Mouse (Mus musculus) stomach, embryonic 15.5 days (tissue): Measurements from ENCODE around the gene Scn1b. TPM values are rescaled to one million over a fixed set of nuclear protein-coding genes. Genes with fewer than 3 reads are reported as not detected.

Source experiments
- ATAC-seq: fragments of 200-750 bp; cut with Nextera tagmentation; 2 replicates; pipeline ENCODE4 v1.8.0; 2017; ENCODE audit warnings: low read depth, moderate number of reproducible peaks, moderate TSS enrichment; ENCODE audit not compliant: insufficient read depth, low FRiP score
- H3K27ac ChIP-seq: fragments of 300-500 bp; sonication (generic); 2 replicates; pipeline ENCODE4 v1.5.1; 2015; ENCODE audit warnings: mild to moderate bottlenecking, inconsistent platforms
- H3K27me3 ChIP-seq: fragments of 300-500 bp; sonication (generic); replicated peaks from 2 replicates; pipeline ENCODE4 v1.6.1; 2015; ENCODE audit warnings: inconsistent platforms
- H3K36me3 ChIP-seq: fragments of 300-500 bp; sonication (generic); 2 replicates; pipeline ENCODE4 v1.6.1; 2015; ENCODE audit warnings: inconsistent platforms
- H3K4me1 ChIP-seq: fragments of 300-500 bp; sonication (generic); 2 replicates; pipeline ENCODE4 v1.6.1; 2015; ENCODE audit warnings: inconsistent platforms
- H3K4me2 ChIP-seq: fragments of 300-500 bp; sonication (generic); 2 replicates; pipeline ENCODE4 v1.6.1; 2015; ENCODE audit warnings: mild to moderate bottlenecking, inconsistent platforms
- H3K4me3 ChIP-seq: fragments of 300-500 bp; sonication (generic); replicated peaks from 2 replicates; pipeline ENCODE4 v1.5.1; 2015; ENCODE audit warnings: inconsistent platforms
- H3K9ac ChIP-seq: fragments of 300-500 bp; sonication (generic); 2 replicates; pipeline ENCODE4 v1.6.1; 2015; ENCODE audit warnings: inconsistent platforms
- H3K9me3 ChIP-seq: fragments of 300-500 bp; sonication (generic); 2 replicates; pipeline ENCODE4 v1.6.1; 2016; ENCODE audit warnings: inconsistent platforms
- WGBS: fragments of 180-500 bp; shearing (Covaris S2); methylation state at CpG from one replicate; pipeline ENCODE4 v1.1.7; 2015; 5-methylcytosine and 5-hydroxymethylcytosine counted together
- polyA plus RNA-seq: library from polyadenylated mRNA; unstranded; fragments of >200 nt; fragmentation: Nextera tagmentation; extraction: Ambion mirVana; gene quantifications from 2 replicates; pipeline ENCODE4 v1.2.1, GENCODE M21; 2015

Scn1b gene
- polyA plus RNA-seq, 1 experiment from 2014 or later: 2.9 TPM

- Histone ChIP-seq H3K4me2 (peak overlapping the region; percentile 29), H3K9me3 (no peaks in the 10 kb centered on the region), H3K36me3 (no peaks in the 10 kb centered on the region), H3K27ac (no peak overlapping the region), H3K9ac (no peak overlapping the region), H3K4me1 (peaks cover 8% of the 10 kb centered on the region; the same call in 1 of the 2 replicates), H3K4me3 (no peak overlapping the region), H3K27me3 (no peaks in the 10 kb centered on the region)
- WGBS: 32% methylated on average over 19 of the region's 19 CpGs
- no peak for ATAC-seq
Observed at GRCm38 (mm10) chr7:31156034-31156928, 29.5 kb upstream of the Scn1b start.

- 55% methylated on average over 5 of the region's 5 CpGs for WGBS
Observed at GRCm38 (mm10) chr7:31155296-31156033, 28.7 kb upstream of the Scn1b start, which contains the start of gene Gramd1a. Gene Gramd1a (minus strand): TSS chr7:31155896.

GRCm38 (mm10) chr7:31153536-31154320 lies 26.9 kb upstream of the Scn1b start:
- WGBS: 85% methylated on average over 6 of the region's 6 CpGs

More at GRCm38 (mm10) chr7:31155296-31156033, 28.7 kb upstream of the Scn1b start, which contains the start of gene Gramd1a:
- no peak for ATAC-seq
- H3K4me3 ChIP-seq: no peak within 1 kb of the TSS
- no peaks in the 10 kb centered on the region for H3K9me3 ChIP-seq
- peak within 1 kb of the TSS; percentile 59; the same call in 1 of the 2 replicates for H3K27ac ChIP-seq
- no peaks in the 10 kb centered on the region for H3K36me3 ChIP-seq
- peaks cover 11% of the 10 kb centered on the region; the same call in 1 of the 2 replicates for H3K4me1 ChIP-seq
- H3K9ac ChIP-seq: no peak within 1 kb of the TSS
- H3K4me2 ChIP-seq: peak within 1 kb of the TSS; percentile 29
- H3K27me3 ChIP-seq: no peaks in the 10 kb centered on the region

GRCm38 (mm10) chr7:31151301-31152241 lies 24.8 kb upstream of the Scn1b start:
- WGBS: 12% methylated on average over 23 of the region's 23 CpGs
- Histone ChIP-seq H3K4me3 (peak overlapping the region; percentile 81), H3K36me3 (no peaks in the 10 kb centered on the region)

More at GRCm38 (mm10) chr7:31153536-31154320, 26.9 kb upstream of the Scn1b start:
- ATAC-seq: no peak
- no peaks in the 10 kb centered on the region for H3K9me3 ChIP-seq
- H3K4me2 ChIP-seq: no peak overlapping the region
- no peak overlapping the region for H3K9ac ChIP-seq
- no peaks in the 10 kb centered on the region for H3K36me3 ChIP-seq
- H3K4me1 ChIP-seq: peaks cover 23% of the 10 kb centered on the region
- H3K4me3 ChIP-seq: no peak overlapping the region
- H3K27me3 ChIP-seq: no peaks in the 10 kb centered on the region
- H3K27ac ChIP-seq: no peak overlapping the region

GRCm38 (mm10) chr7:31150566-31151300 lies 23.9 kb upstream of the Scn1b start:
- under 1% methylated on average over 63 of the region's 63 CpGs for WGBS
- H3K4me3 ChIP-seq: peak overlapping the region; percentile 81
- no peaks in the 10 kb centered on the region for H3K27me3 ChIP-seq
- peak overlapping the region; percentile 71 for H3K4me2 ChIP-seq
- H3K9ac ChIP-seq: peak overlapping the region; percentile 90
- peak; percentile 89 for ATAC-seq
- peaks cover 48% of the 10 kb centered on the region for H3K4me1 ChIP-seq
- no peaks in the 10 kb centered on the region for H3K36me3 ChIP-seq
- H3K9me3 ChIP-seq: no peaks in the 10 kb centered on the region
- peak overlapping the region; percentile 92 for H3K27ac ChIP-seq

More at GRCm38 (mm10) chr7:31151301-31152241, 24.8 kb upstream of the Scn1b start:
- Histone ChIP-seq H3K9ac (peak overlapping the region; percentile 90; the same call in 1 of the 2 replicates), H3K4me1 (peaks cover 40% of the 10 kb centered on the region), H3K4me2 (peak overlapping the region; percentile 71), H3K27me3 (no peaks in the 10 kb centered on the region), H3K9me3 (no peaks in the 10 kb centered on the region), H3K27ac (peak overlapping the region; percentile 92)
- ATAC-seq: peak; percentile 47

GRCm38 (mm10) chr7:31149751-31150565 lies 23.2 kb upstream of the Scn1b start:
- Histone ChIP-seq H3K4me1 (peaks cover 53% of the 10 kb centered on the region), H3K9ac (peak overlapping the region; percentile 90), H3K4me2 (peak overlapping the region; percentile 71), H3K27me3 (no peaks in the 10 kb centered on the region), H3K4me3 (peak overlapping the region; percentile 81), H3K36me3 (no peaks in the 10 kb centered on the region), H3K27ac (peak overlapping the region; percentile 92), H3K9me3 (no peaks in the 10 kb centered on the region)
- 6% methylated on average over 20 of the region's 20 CpGs for WGBS
- no peak for ATAC-seq

GRCm38 (mm10) chr7:31149271-31149670 lies 22.5 kb upstream of the Scn1b start:
- Histone ChIP-seq H3K27ac (peak overlapping the region; percentile 92), H3K9me3 (no peaks in the 10 kb centered on the region), H3K9ac (no peak overlapping the region), H3K4me2 (peak overlapping the region; percentile 71), H3K4me1 (peaks cover 53% of the 10 kb centered on the region), H3K4me3 (peak overlapping the region; percentile 81), H3K27me3 (no peaks in the 10 kb centered on the region), H3K36me3 (no peaks in the 10 kb centered on the region)
- 27% methylated on average over 9 of the region's 9 CpGs for WGBS
- ATAC-seq: no peak

GRCm38 (mm10) chr7:31148756-31149155 lies 22.0 kb upstream of the Scn1b start:
- no peak overlapping the region for H3K9ac ChIP-seq
- H3K27me3 ChIP-seq: no peaks in the 10 kb centered on the region
- no peaks in the 10 kb centered on the region for H3K9me3 ChIP-seq
- 8% methylated on average over 9 of the region's 9 CpGs for WGBS
- peak overlapping the region; percentile 81 for H3K4me3 ChIP-seq
- no peak for ATAC-seq
- H3K27ac ChIP-seq: peak overlapping the region; percentile 60
- peak overlapping the region; percentile 71 for H3K4me2 ChIP-seq
- peaks cover 53% of the 10 kb centered on the region for H3K4me1 ChIP-seq
- H3K36me3 ChIP-seq: no peaks in the 10 kb centered on the region

DNA sequence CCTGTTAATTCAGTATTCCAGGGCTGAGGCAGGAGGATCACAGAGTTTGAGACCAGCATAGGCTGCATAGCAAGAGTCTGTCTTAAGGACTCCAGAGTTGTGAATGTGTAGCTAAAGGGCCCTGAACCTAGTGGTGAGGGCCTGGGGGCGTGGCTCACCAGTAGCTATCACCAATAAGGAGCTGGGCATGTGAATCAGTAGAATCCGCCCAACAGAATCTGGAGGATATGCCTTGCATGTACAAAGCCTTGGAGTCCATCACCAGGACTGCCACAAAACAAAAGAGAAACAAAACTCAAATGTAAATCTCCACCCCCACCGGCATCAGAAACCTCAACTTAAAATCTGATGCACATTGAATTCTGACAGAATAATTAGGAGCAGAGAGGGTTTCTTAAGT lies 21.3 kb upstream of the Scn1b start:
- H3K4me3 ChIP-seq: peak overlapping the region; percentile 81; the same call in 1 of the 2 replicates
- H3K27ac ChIP-seq: peak overlapping the region; percentile 60; the same call in 1 of the 2 replicates
- peaks cover 6% of the 10 kb centered on the region for H3K36me3 ChIP-seq
- peak overlapping the region; percentile 71 for H3K4me2 ChIP-seq
- no peak for ATAC-seq
- H3K9ac ChIP-seq: peak overlapping the region; percentile 17; the same call in 1 of the 2 replicates
- no peaks in the 10 kb centered on the region for H3K27me3 ChIP-seq
- WGBS: 60% methylated on average over 3 of the region's 3 CpGs
- peaks cover 53% of the 10 kb centered on the region for H3K4me1 ChIP-seq
- no peaks in the 10 kb centered on the region for H3K9me3 ChIP-seq
